Comparison of ENCODE assay signal across 8 mouse cellular contexts in the genomic region with DNA sequence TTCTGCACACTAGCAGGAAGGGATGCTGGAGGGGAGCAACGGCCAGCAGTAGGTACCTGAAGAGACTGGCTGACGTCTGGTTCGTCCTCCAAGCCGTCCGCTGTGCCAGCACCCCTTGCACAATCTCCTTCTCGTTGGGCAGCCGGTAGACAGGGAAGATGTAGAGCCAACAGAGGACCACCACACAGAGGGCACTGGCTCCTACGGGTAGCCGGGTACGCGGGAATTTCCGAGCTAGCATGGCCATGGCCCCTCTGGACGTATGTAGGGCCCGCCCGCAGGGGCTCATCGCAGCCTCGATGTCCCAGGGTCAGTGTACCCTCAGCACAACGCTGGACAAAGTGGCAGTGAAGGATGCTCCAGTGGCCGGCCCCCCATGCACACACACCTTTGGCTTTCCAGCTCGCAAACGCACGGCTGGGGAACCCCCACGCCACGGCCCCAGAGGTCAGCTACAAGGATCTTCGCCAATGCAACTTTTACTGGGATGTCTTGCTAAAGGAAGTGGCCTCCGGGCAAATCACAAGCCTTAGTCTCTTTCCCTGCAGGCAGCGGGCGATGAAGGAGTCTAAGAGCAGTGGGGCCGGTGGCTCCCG. TPM values are rescaled to one million over a fixed set of nuclear protein-coding genes. Genes with fewer than 3 reads are reported as not detected.
DNase-seq lines count a peak whose midpoint lies in the region; ATAC-seq and TF ChIP-seq lines count a peak whose summit lies in the region.

No protein-coding gene starts in this region.

- no peak for TF ChIP-seq CTCF in gastrocnemius, adult 2 months (IDR thresholded peaks at IDR 0.05)
- no peak for TF ChIP-seq CTCF in small intestine, adult 2 months (IDR thresholded peaks at IDR 0.05; ENCODE audit: extremely low read depth, insufficient read length, insufficient replicate concordance, low read depth, low read length)

- WGBS in forebrain, embryonic 11.5 days, result 30% methylated on average over 30 of the region's 30 CpGs
- WGBS in limb, embryonic 11.5 days, result 26% methylated on average over 29 of the region's 30 CpGs
- 28% methylated on average over 30 of the region's 30 CpGs for WGBS in small intestine, adult 2 months

- H3K27me3 ChIP-seq in forebrain, embryonic 11.5 days (ENCODE audit: control insufficient read depth, insufficient read depth, low read length), result no peaks in the 10 kb centered on the region; the same call in 1 of the 2 replicates
- H3K27me3 ChIP-seq in limb, embryonic 11.5 days (ENCODE audit: control insufficient read depth, insufficient read depth, low read length), result peaks cover 4% of the 10 kb centered on the region; the same call in 1 of the 2 replicates
- H3K27me3 ChIP-seq in small intestine, adult 2 months (ENCODE audit: control insufficient read depth, insufficient read depth, low read length), result 0 out of 2 replicates have a peak, but pooled peaks cover 3% of the 10 kb centered on the region

- peak overlapping the region; percentile 89 for H3K4me2 ChIP-seq in forebrain, embryonic 11.5 days (ENCODE audit: low read depth, low read length, severe bottlenecking)
- H3K4me2 ChIP-seq in limb, embryonic 11.5 days (ENCODE audit: low read depth, severe bottlenecking), result peak overlapping the region; percentile 95

- H3K4me1 ChIP-seq in forebrain, embryonic 11.5 days (replicated peaks; ENCODE audit: control insufficient read depth, insufficient read depth, low read length), result peaks cover 4% of the 10 kb centered on the region; the same call in 1 of the 2 replicates
- H3K4me1 ChIP-seq in limb, embryonic 11.5 days (ENCODE audit: control insufficient read depth, insufficient read depth, low read length), result peaks cover 4% of the 10 kb centered on the region
- H3K4me1 ChIP-seq in small intestine, adult 2 months (ENCODE audit: control insufficient read depth, insufficient read depth, insufficient read length, low read length), result no peaks in the 10 kb centered on the region

- H3K36me3 ChIP-seq in forebrain, embryonic 11.5 days (ENCODE audit: control insufficient read depth, insufficient read depth, low read length), result no peaks in the 10 kb centered on the region
- no peaks in the 10 kb centered on the region; the same call in 1 of the 2 replicates for H3K36me3 ChIP-seq in limb, embryonic 11.5 days (ENCODE audit: control insufficient read depth, insufficient read depth, low read length)
- H3K36me3 ChIP-seq in small intestine, adult 2 months (ENCODE audit: control insufficient read depth, insufficient read depth, low read length), result no peaks in the 10 kb centered on the region

- H3K4me3 ChIP-seq in gastrocnemius, adult 2 months, result peak overlapping the region; percentile 61
- H3K4me3 ChIP-seq in forebrain, embryonic 11.5 days (ENCODE audit: low read depth, low read length), result peak overlapping the region; percentile 58
- H3K4me3 ChIP-seq in limb, embryonic 11.5 days (ENCODE audit: low read depth, low read length), result peak overlapping the region; percentile 65
- H3K4me3 ChIP-seq in small intestine, adult 2 months (ENCODE audit: low read depth, low read length), result peak overlapping the region; percentile 53

- H3K27ac ChIP-seq in gastrocnemius, adult 2 months, result no peak overlapping the region
- peak overlapping the region; percentile 66; the same call in 1 of the 2 replicates for H3K27ac ChIP-seq in forebrain, embryonic 11.5 days (ENCODE audit: low read depth, low read length)
- H3K27ac ChIP-seq in limb, embryonic 11.5 days (replicated peaks; ENCODE audit: low read depth, low read length), result no peak overlapping the region
- H3K27ac ChIP-seq in small intestine, adult 2 months (ENCODE audit: insufficient read depth, low read depth, low read length), result no peak overlapping the region

- H3K9ac ChIP-seq in forebrain, embryonic 11.5 days (ENCODE audit: low read length), result peak overlapping the region; percentile 83
- H3K9ac ChIP-seq in limb, embryonic 11.5 days (ENCODE audit: low read length), result peak overlapping the region; percentile 63

- no peak for TF ChIP-seq POLR2A in small intestine, adult 2 months (IDR thresholded peaks at IDR 0.05; ENCODE audit: low read depth, low read length)

- DNase-seq in gastrocnemius, adult 2 months, result no peak
- no peak for DNase-seq in gastrocnemius, postnatal 36 days
- DNase-seq in CD4-positive helper T cell, adult 2 months (ENCODE audit: low read depth, low spot score), result peak; percentile 31
- peak; percentile 57 for DNase-seq in forebrain, embryonic 11.5 days (ENCODE audit: low spot score)
- DNase-seq in limb, embryonic 11.5 days (ENCODE audit: low spot score), result peak; percentile 67
- no peak for DNase-seq in ovary, postnatal 36 days (ENCODE audit: low spot score)
- DNase-seq in urinary bladder, adult 18-20 months (ENCODE audit: low spot score in 2 of 2), result no peak

- H3K9me3 ChIP-seq in forebrain, embryonic 11.5 days (ENCODE audit: control insufficient read depth, low read length), result no peaks in the 10 kb centered on the region
- no peaks in the 10 kb centered on the region for H3K9me3 ChIP-seq in limb, embryonic 11.5 days (ENCODE audit: control insufficient read depth, low read length)

- intact Hi-C loops in gastrocnemius, adult 2 months (cut with DNase I), result no loop called here
- intact Hi-C loops in gastrocnemius, postnatal 36 days (cut with DNase I), result no loop called here

- peak; percentile 11; the same call in 1 of the 2 replicates for ATAC-seq in forebrain, embryonic 11.5 days (replicated peaks; ENCODE audit: low FRiP score)
- no peak for ATAC-seq in limb, embryonic 11.5 days (ENCODE audit: insufficient number of reproducible peaks, low FRiP score, low TSS enrichment, low read depth)

RNA-seq across cellular contexts. Expression of a gene that starts 0.7 kb away (rescaled TPM):
- total RNA-seq in gastrocnemius, adult 2 months (2021), result under 1 TPM; 0.11 to 0.23 TPM
- under 1 TPM; 0.10 to 0.28 TPM for total RNA-seq in gastrocnemius, postnatal 36 days (2021)
- polyA plus RNA-seq in forebrain, embryonic 11.5 days (2014; fragmentation: Nextera tagmentation; extraction: Ambion mirVana), result 2.4 and 3.1 TPM in 2 replicates
- 0.67 and 0.75 TPM in 2 replicates for polyA plus RNA-seq in limb, embryonic 11.5 days (2014; fragmentation: Nextera tagmentation; extraction: Ambion mirVana)
- 0.05 and 0.19 TPM in 2 replicates for polyA plus RNA-seq in small intestine, adult 2 months (2012; rRNA removed)

Comparison
In these comparisons a context has a peak if more than half of its experiments do, and no peak if none do; other contexts are left out.
1. DNase-seq: peak in CD4-positive helper T cell, adult 2 months (single experiment), forebrain, embryonic 11.5 days (single experiment) and limb, embryonic 11.5 days (single experiment); none in gastrocnemius, adult 2 months (single experiment), gastrocnemius, postnatal 36 days (0 of 2), ovary, postnatal 36 days (single experiment) and urinary bladder, adult 18-20 months (0 of 2).
2. Peak in every context shown above with its lines, with median percentiles within 50 percentile points of each other: H3K4me3 ChIP-seq.